Mouse (Mus musculus): ENCODE results near the gene Cept1.

- no peak for TF ChIP-seq POLR2A (IDR thresholded peaks at IDR 0.05; ENCODE audit: borderline replicate concordance, low read depth, low read length)
- TF ChIP-seq CTCF (IDR thresholded peaks at IDR 0.05; ENCODE audit: low read depth, low read length) = no peak
Measured at GRCm38 (mm10) chr3:106496045-106496721, 51.4 kb downstream of the Cept1 start.

Measured in bone marrow macrophage, adult 2 months (primary cell).